Mouse (Mus musculus): Measurements from ENCODE around the gene Degs2. TPM values are rescaled to one million over a fixed set of nuclear protein-coding genes. Genes with fewer than 3 reads are reported as not detected.

Degs2 gene
- 21.1 and 21.6 TPM in 2 replicates for polyA plus RNA-seq (2012; rRNA removed)

DNA sequence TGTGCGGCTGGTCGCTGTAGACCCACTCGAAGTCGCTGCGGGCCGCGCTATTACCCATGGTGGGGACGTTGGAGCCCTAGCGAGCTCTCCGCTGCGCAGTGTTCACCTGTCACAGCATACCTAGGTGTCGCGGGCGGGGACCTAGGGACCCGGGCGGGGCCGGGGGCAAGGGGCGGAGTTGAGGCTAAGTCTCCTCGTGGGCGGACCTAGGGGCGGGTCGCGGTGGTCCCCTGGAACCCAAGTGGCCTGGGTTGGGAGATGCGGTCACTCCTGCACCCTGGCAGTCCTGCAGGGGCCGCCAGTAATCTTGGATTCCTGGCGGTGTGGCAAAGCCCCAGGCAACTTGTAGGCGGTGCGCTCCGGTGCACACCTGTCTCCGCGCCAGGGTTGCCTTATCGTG is at the start of gene Degs2:
Gene Degs2, minus strand, starts transcription at position 131 of the 400 bp plus-strand sequence.
- peak within 1 kb of the TSS; percentile 67 for H3K4me3 ChIP-seq (ENCODE audit: control insufficient read depth, insufficient read depth, low read length)
- H3K4me1 ChIP-seq (replicated peaks; ENCODE audit: control insufficient read depth, insufficient read depth, low read length): peaks cover 37% of the 10 kb centered on the region
- peak within 1 kb of the TSS; percentile 89 for H3K27ac ChIP-seq (ENCODE audit: control insufficient read depth, insufficient read depth, low read length)
- WGBS: 2% methylated on average over 32 of the region's 32 CpGs
- peak; percentile 48 for DNase-seq
- TF ChIP-seq POLR2A (IDR thresholded peaks at IDR 0.05; ENCODE audit: control insufficient read depth, extremely low read depth, insufficient read depth, low read length, poor library complexity) (no peak), CTCF (IDR thresholded peaks at IDR 0.05; ENCODE audit: borderline replicate concordance, control insufficient read depth, extremely low read depth, insufficient read depth, low read length, poor library complexity) (no peak)
- H3K27me3 ChIP-seq (ENCODE audit: control insufficient read depth, insufficient read depth, low read length): no peaks in the 10 kb centered on the region
- no peaks in the 10 kb centered on the region for H3K36me3 ChIP-seq (ENCODE audit: control insufficient read depth, insufficient read depth, low read length)

DNA sequence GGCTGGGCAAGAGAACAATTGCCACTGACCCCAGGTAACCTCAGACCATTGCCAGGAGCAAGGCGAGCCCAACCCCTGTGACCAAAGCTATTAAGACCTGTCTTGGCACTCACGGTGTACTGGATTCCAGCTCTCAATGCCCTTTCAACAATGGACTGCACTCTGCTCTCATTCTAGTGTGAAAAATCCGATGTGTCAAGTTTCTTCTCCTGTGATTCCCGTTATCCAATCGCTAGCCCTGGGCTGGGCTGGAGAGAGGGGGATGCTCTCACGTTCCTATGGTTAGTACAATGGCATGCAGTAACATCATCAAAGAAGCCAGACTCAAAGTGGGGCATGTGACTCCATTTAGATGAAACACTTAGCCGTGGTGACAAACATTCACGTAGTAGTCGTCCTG is 49.7 kb upstream of the Degs2 start:
- DNase-seq: no peak
- Histone ChIP-seq H3K27ac (ENCODE audit: control insufficient read depth, insufficient read depth, low read length) (no peak overlapping the region), H3K36me3 (ENCODE audit: control insufficient read depth, insufficient read depth, low read length) (no peaks in the 10 kb centered on the region), H3K4me3 (ENCODE audit: control insufficient read depth, insufficient read depth, low read length) (no peak overlapping the region), H3K27me3 (ENCODE audit: control insufficient read depth, insufficient read depth, low read length) (no peaks in the 10 kb centered on the region), H3K4me1 (replicated peaks; ENCODE audit: control insufficient read depth, insufficient read depth, low read length) (no peaks in the 10 kb centered on the region)
- no peak for TF ChIP-seq POLR2A (IDR thresholded peaks at IDR 0.05; ENCODE audit: control insufficient read depth, extremely low read depth, insufficient read depth, low read length, poor library complexity)
- no peak for TF ChIP-seq CTCF (IDR thresholded peaks at IDR 0.05; ENCODE audit: borderline replicate concordance, control insufficient read depth, extremely low read depth, insufficient read depth, low read length, poor library complexity)
- WGBS: 91% methylated on average over 9 of the region's 9 CpGs

GRCm38 (mm10) chr12:108750226-108750625 is 48.1 kb upstream of the Degs2 start:
- no peak for DNase-seq
- Histone ChIP-seq H3K36me3 (ENCODE audit: control insufficient read depth, insufficient read depth, low read length) (no peaks in the 10 kb centered on the region), H3K27ac (ENCODE audit: control insufficient read depth, insufficient read depth, low read length) (no peak overlapping the region), H3K4me1 (replicated peaks; ENCODE audit: control insufficient read depth, insufficient read depth, low read length) (no peaks in the 10 kb centered on the region), H3K27me3 (ENCODE audit: control insufficient read depth, insufficient read depth, low read length) (no peaks in the 10 kb centered on the region), H3K4me3 (ENCODE audit: control insufficient read depth, insufficient read depth, low read length) (no peak overlapping the region)
- WGBS: 29% methylated on average over 3 of the region's 3 CpGs
- no peak for TF ChIP-seq CTCF (IDR thresholded peaks at IDR 0.05; ENCODE audit: borderline replicate concordance, control insufficient read depth, extremely low read depth, insufficient read depth, low read length, poor library complexity)

- no peak overlapping the region for H3K27ac ChIP-seq (ENCODE audit: control insufficient read depth, insufficient read depth, low read length)
- H3K27me3 ChIP-seq (ENCODE audit: control insufficient read depth, insufficient read depth, low read length): no peaks in the 10 kb centered on the region
- WGBS: 89% methylated on average over 9 of the region's 9 CpGs
- no peaks in the 10 kb centered on the region for H3K4me1 ChIP-seq (replicated peaks; ENCODE audit: control insufficient read depth, insufficient read depth, low read length)
- no peaks in the 10 kb centered on the region for H3K36me3 ChIP-seq (ENCODE audit: control insufficient read depth, insufficient read depth, low read length)
- no peak for TF ChIP-seq POLR2A (IDR thresholded peaks at IDR 0.05; ENCODE audit: control insufficient read depth, extremely low read depth, insufficient read depth, low read length, poor library complexity)
- no peak for TF ChIP-seq CTCF (IDR thresholded peaks at IDR 0.05; ENCODE audit: borderline replicate concordance, control insufficient read depth, extremely low read depth, insufficient read depth, low read length, poor library complexity)
- no peak for DNase-seq
- no peak overlapping the region for H3K4me3 ChIP-seq (ENCODE audit: control insufficient read depth, insufficient read depth, low read length)
Measured at GRCm38 (mm10) chr12:108749454-108749853, 47.3 kb upstream of the Degs2 start.

GRCm38 (mm10) chr12:108749019-108749418 is 46.9 kb upstream of the Degs2 start:
- H3K4me3 ChIP-seq (ENCODE audit: control insufficient read depth, insufficient read depth, low read length): no peak overlapping the region
- no peak for DNase-seq
- TF ChIP-seq CTCF (IDR thresholded peaks at IDR 0.05; ENCODE audit: borderline replicate concordance, control insufficient read depth, extremely low read depth, insufficient read depth, low read length, poor library complexity) (no peak), POLR2A (IDR thresholded peaks at IDR 0.05; ENCODE audit: control insufficient read depth, extremely low read depth, insufficient read depth, low read length, poor library complexity) (no peak)
- no peaks in the 10 kb centered on the region for H3K36me3 ChIP-seq (ENCODE audit: control insufficient read depth, insufficient read depth, low read length)
- no peaks in the 10 kb centered on the region for H3K27me3 ChIP-seq (ENCODE audit: control insufficient read depth, insufficient read depth, low read length)
- H3K4me1 ChIP-seq (replicated peaks; ENCODE audit: control insufficient read depth, insufficient read depth, low read length): no peaks in the 10 kb centered on the region
- H3K27ac ChIP-seq (ENCODE audit: control insufficient read depth, insufficient read depth, low read length): no peak overlapping the region
- 92% methylated on average over 6 of the region's 6 CpGs for WGBS

DNA sequence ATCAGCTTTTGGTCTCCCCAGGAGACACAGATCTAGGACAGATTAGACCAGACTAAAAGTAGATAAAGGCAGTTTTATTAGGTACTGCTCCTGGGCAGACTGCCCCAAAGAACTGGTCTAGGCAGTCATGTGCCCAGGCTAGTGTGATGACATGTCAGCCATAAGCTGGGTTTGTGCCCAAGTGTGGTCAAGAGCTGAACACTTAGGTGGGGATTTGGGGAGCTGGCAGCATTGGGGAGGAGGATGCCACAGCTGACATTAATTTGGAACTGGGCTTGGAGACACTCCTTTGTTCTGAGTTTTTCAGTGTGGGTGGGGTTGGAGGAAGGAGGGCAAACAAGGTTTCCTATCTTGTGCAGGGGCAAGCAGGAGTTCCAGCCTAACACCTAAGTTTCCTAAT is 43.9 kb upstream of the Degs2 start:
- no peaks in the 10 kb centered on the region for H3K36me3 ChIP-seq (ENCODE audit: control insufficient read depth, insufficient read depth, low read length)
- DNase-seq: no peak
- no peaks in the 10 kb centered on the region for H3K4me1 ChIP-seq (replicated peaks; ENCODE audit: control insufficient read depth, insufficient read depth, low read length)
- no peaks in the 10 kb centered on the region for H3K27me3 ChIP-seq (ENCODE audit: control insufficient read depth, insufficient read depth, low read length)
- no peak overlapping the region for H3K27ac ChIP-seq (ENCODE audit: control insufficient read depth, insufficient read depth, low read length)
- TF ChIP-seq CTCF (IDR thresholded peaks at IDR 0.05; ENCODE audit: borderline replicate concordance, control insufficient read depth, extremely low read depth, insufficient read depth, low read length, poor library complexity) (no peak), POLR2A (IDR thresholded peaks at IDR 0.05; ENCODE audit: control insufficient read depth, extremely low read depth, insufficient read depth, low read length, poor library complexity) (no peak)
- H3K4me3 ChIP-seq (ENCODE audit: control insufficient read depth, insufficient read depth, low read length): no peak overlapping the region

DNA sequence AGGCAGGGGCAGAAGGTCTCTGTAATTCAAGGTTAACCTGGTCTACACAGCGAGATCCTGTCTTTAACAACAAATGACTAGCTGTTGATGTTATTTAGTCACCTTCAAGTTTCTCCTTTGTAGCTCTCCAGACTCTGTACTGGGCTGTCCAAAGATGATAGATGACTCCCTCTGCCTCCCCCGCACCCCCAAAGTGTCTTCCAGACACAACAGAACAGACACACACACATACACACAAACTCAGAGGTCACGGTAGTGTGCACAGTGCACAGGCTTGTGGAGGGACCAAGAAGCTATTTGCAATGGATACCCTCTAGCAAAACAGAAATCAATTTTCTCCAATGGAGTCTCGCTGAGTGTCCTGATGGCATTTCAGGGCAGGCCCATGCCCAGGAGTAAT is 40.1 kb upstream of the Degs2 start:
- 89% methylated on average over 4 of the region's 4 CpGs for WGBS
- H3K36me3 ChIP-seq (ENCODE audit: control insufficient read depth, insufficient read depth, low read length): no peaks in the 10 kb centered on the region

More for the DNA sequence above, 40.1 kb upstream of the Degs2 start:
- Histone ChIP-seq H3K27me3 (ENCODE audit: control insufficient read depth, insufficient read depth, low read length) (no peaks in the 10 kb centered on the region), H3K4me1 (replicated peaks; ENCODE audit: control insufficient read depth, insufficient read depth, low read length) (no peaks in the 10 kb centered on the region), H3K4me3 (ENCODE audit: control insufficient read depth, insufficient read depth, low read length) (no peak overlapping the region), H3K27ac (ENCODE audit: control insufficient read depth, insufficient read depth, low read length) (no peak overlapping the region)
- TF ChIP-seq POLR2A (IDR thresholded peaks at IDR 0.05; ENCODE audit: control insufficient read depth, extremely low read depth, insufficient read depth, low read length, poor library complexity): no peak
- no peak for TF ChIP-seq CTCF (IDR thresholded peaks at IDR 0.05; ENCODE audit: borderline replicate concordance, control insufficient read depth, extremely low read depth, insufficient read depth, low read length, poor library complexity)
- DNase-seq: no peak
